Mouse (Mus musculus) liver, embryonic 11.5 days (tissue): ENCODE measurements around the gene Flt1. TPM values are rescaled to one million over a fixed set of nuclear protein-coding genes. Genes with fewer than 3 reads are reported as not detected.

Experiments used
- ATAC-seq: fragments of 200-750 bp; cut with Nextera tagmentation; replicated peaks from 2 replicates; pipeline ENCODE4 v1.8.0; 2017; ENCODE audit warnings: moderate number of reproducible peaks, mild to moderate bottlenecking, moderate TSS enrichment, moderate library complexity; ENCODE audit not compliant: low FRiP score
- DNase-seq: peaks from one replicate; pipeline ENCODE4 v3.0.0-alpha.2; 2017; ENCODE audit warnings: low spot score
- H3K27ac ChIP-seq: fragments of 300-500 bp; sonication (generic); 2 replicates; pipeline ENCODE4 v1.5.1; 2014; ENCODE audit warnings: mild to moderate bottlenecking, low read depth, low read length, control low read depth
- H3K27me3 ChIP-seq: fragments of 300-500 bp; sonication (generic); replicated peaks from 2 replicates; pipeline ENCODE4 v1.6.1; 2014; ENCODE audit warnings: low read length, mixed read lengths; ENCODE audit not compliant: control insufficient read depth, insufficient read depth
- H3K36me3 ChIP-seq: fragments of 300-500 bp; sonication (generic); 2 replicates; pipeline ENCODE4 v1.6.1; 2014; ENCODE audit warnings: mild to moderate bottlenecking, low read length, moderate library complexity, mixed read lengths; ENCODE audit not compliant: control insufficient read depth, insufficient read depth
- H3K4me1 ChIP-seq: fragments of 300-500 bp; sonication (generic); replicated peaks from 2 replicates; pipeline ENCODE4 v1.6.1; 2014; ENCODE audit warnings: low read length, mixed read lengths; ENCODE audit not compliant: control insufficient read depth, insufficient read depth
- H3K4me2 ChIP-seq: fragments of 300-500 bp; sonication (generic); 2 replicates; pipeline ENCODE4 v1.6.1; 2014; ENCODE audit warnings: mild to moderate bottlenecking, control low read depth, moderate library complexity
- H3K4me3 ChIP-seq: fragments of 300-500 bp; sonication (generic); 2 replicates; pipeline ENCODE4 v1.5.1; 2014; ENCODE audit warnings: low read depth, low read length, control low read depth
- H3K9ac ChIP-seq: fragments of 300-500 bp; sonication (generic); 2 replicates; pipeline ENCODE4 v1.6.1; 2014; ENCODE audit warnings: low read depth, low read length, control low read depth
- H3K9me3 ChIP-seq: fragments of 300-500 bp; sonication (generic); 2 replicates; pipeline ENCODE4 v1.6.1; 2016; ENCODE audit warnings: low read length, inconsistent platforms, mixed read lengths; ENCODE audit not compliant: control insufficient read depth
- WGBS: fragments of 180-500 bp; shearing (Covaris S2); extraction: QIAGEN DNeasy Blood & Tissue Kit; methylation state at CpG from one replicate; pipeline ENCODE4 v1.1.7; 2014; 5-methylcytosine and 5-hydroxymethylcytosine counted together
- polyA plus RNA-seq: library from polyadenylated mRNA; unstranded; fragments of >200 nt; fragmentation: Nextera tagmentation; extraction: Ambion mirVana; gene quantifications from 2 replicates; pipeline ENCODE4 v1.2.1, GENCODE M21; 2014

Flt1 gene
- polyA plus RNA-seq, 1 experiment from 2014 or later: 11.5 TPM

GRCm38 (mm10) chr5:147732926-147733325 lies 7.1 kb upstream of the Flt1 start:
- DNase-seq: no peak
- Histone ChIP-seq H3K9me3 (no peaks in the 10 kb centered on the region), H3K4me3 (no peak overlapping the region), H3K36me3 (no peaks in the 10 kb centered on the region), H3K4me1 (no peaks in the 10 kb centered on the region), H3K9ac (no peak overlapping the region), H3K27ac (no peak overlapping the region), H3K4me2 (no peak overlapping the region), H3K27me3 (peaks cover 12% of the 10 kb centered on the region)
- ATAC-seq: no peak
- WGBS: 80% methylated on average over 5 of the region's 5 CpGs

GRCm38 (mm10) chr5:147727481-147727880 lies 1.7 kb upstream of the Flt1 start:
- Histone ChIP-seq H3K27me3 (peaks cover 64% of the 10 kb centered on the region), H3K4me3 (no peak overlapping the region), H3K9me3 (no peaks in the 10 kb centered on the region), H3K27ac (no peak overlapping the region), H3K9ac (no peak overlapping the region), H3K36me3 (no peaks in the 10 kb centered on the region), H3K4me2 (no peak overlapping the region), H3K4me1 (peaks cover 8% of the 10 kb centered on the region; the same call in 1 of the 2 replicates)
- DNase-seq: no peak
- 18% methylated on average over 12 of the region's 12 CpGs for WGBS
- ATAC-seq: no peak

GRCm38 (mm10) chr5:147726701-147727393 lies 1.0 kb upstream of the Flt1 start:
- Histone ChIP-seq H3K4me1 (peaks cover 8% of the 10 kb centered on the region; the same call in 1 of the 2 replicates), H3K9me3 (no peaks in the 10 kb centered on the region), H3K4me3 (peak overlapping the region; percentile 48), H3K4me2 (peak overlapping the region; percentile 67; the same call in 1 of the 2 replicates), H3K36me3 (no peaks in the 10 kb centered on the region), H3K27ac (no peak overlapping the region), H3K27me3 (peaks cover 68% of the 10 kb centered on the region), H3K9ac (no peak overlapping the region)
- 2% methylated on average over 18 of the region's 18 CpGs for WGBS
- ATAC-seq (no peak), DNase-seq (no peak)

- H3K9me3 ChIP-seq: no peaks in the 10 kb centered on the region
- under 1% methylated on average over 69 of the region's 69 CpGs for WGBS
- peaks cover 79% of the 10 kb centered on the region for H3K27me3 ChIP-seq
- DNase-seq: peak; percentile 63
- ATAC-seq: peak; percentile 21
- peaks cover 8% of the 10 kb centered on the region; the same call in 1 of the 2 replicates for H3K4me1 ChIP-seq
- peak overlapping the region; percentile 48 for H3K4me3 ChIP-seq
- H3K4me2 ChIP-seq: peak overlapping the region; percentile 67
- H3K36me3 ChIP-seq: no peaks in the 10 kb centered on the region
- H3K27ac ChIP-seq: no peak overlapping the region
- 0 out of 2 replicates have a peak overlapping the region, but pooled peaks have one; percentile 12 for H3K9ac ChIP-seq
Measured at GRCm38 (mm10) chr5:147724945-147725830, 623 bp downstream of the Flt1 start.

- DNase-seq (no peak), ATAC-seq (no peak)
- H3K27ac ChIP-seq: no peak overlapping the region
- no peaks in the 10 kb centered on the region for H3K36me3 ChIP-seq
- H3K9me3 ChIP-seq: no peaks in the 10 kb centered on the region
- no peak overlapping the region for H3K4me2 ChIP-seq
- H3K4me1 ChIP-seq: peaks cover 8% of the 10 kb centered on the region; the same call in 1 of the 2 replicates
- peak overlapping the region; percentile 24 for H3K4me3 ChIP-seq
- peaks cover 86% of the 10 kb centered on the region for H3K27me3 ChIP-seq
- H3K9ac ChIP-seq: no peak overlapping the region
- under 1% methylated on average over 14 of the region's 14 CpGs for WGBS
Measured at GRCm38 (mm10) chr5:147724391-147724790, 1.4 kb downstream of the Flt1 start.

GRCm38 (mm10) chr5:147723811-147724210 lies 2.0 kb downstream of the Flt1 start:
- Histone ChIP-seq H3K9ac (no peak overlapping the region), H3K36me3 (no peaks in the 10 kb centered on the region), H3K9me3 (no peaks in the 10 kb centered on the region), H3K4me2 (no peak overlapping the region), H3K27ac (no peak overlapping the region), H3K4me3 (peak overlapping the region; percentile 0; the same call in 1 of the 2 replicates), H3K4me1 (peaks cover 8% of the 10 kb centered on the region; the same call in 1 of the 2 replicates), H3K27me3 (peaks cover 85% of the 10 kb centered on the region)
- DNase-seq (no peak), ATAC-seq (no peak)
- 4% methylated on average over 17 of the region's 17 CpGs for WGBS

- no peak for DNase-seq
- no peak overlapping the region for H3K4me3 ChIP-seq
- 17% methylated on average over 8 of the region's 8 CpGs for WGBS
- no peak overlapping the region for H3K27ac ChIP-seq
- H3K4me1 ChIP-seq: peaks cover 11% of the 10 kb centered on the region; the same call in 1 of the 2 replicates
- H3K9me3 ChIP-seq: no peaks in the 10 kb centered on the region
- peak; percentile 59 for ATAC-seq
- no peak overlapping the region for H3K9ac ChIP-seq
- H3K4me2 ChIP-seq: peak overlapping the region; percentile 6; the same call in 1 of the 2 replicates
- H3K36me3 ChIP-seq: no peaks in the 10 kb centered on the region
- peaks cover 62% of the 10 kb centered on the region for H3K27me3 ChIP-seq
Measured at GRCm38 (mm10) chr5:147721438-147721837, 4.4 kb downstream of the Flt1 start.

GRCm38 (mm10) chr5:147718335-147718734 lies 7.5 kb downstream of the Flt1 start:
- Histone ChIP-seq H3K9me3 (no peaks in the 10 kb centered on the region), H3K9ac (no peak overlapping the region), H3K4me2 (no peak overlapping the region), H3K4me1 (0 out of 2 replicates have a peak, but pooled peaks cover 3% of the 10 kb centered on the region), H3K27ac (no peak overlapping the region), H3K4me3 (no peak overlapping the region), H3K36me3 (no peaks in the 10 kb centered on the region), H3K27me3 (peaks cover 31% of the 10 kb centered on the region)
- ATAC-seq: no peak
- no peak for DNase-seq
- 86% methylated on average over 7 of the region's 7 CpGs for WGBS
